Mouse (Mus musculus): ENCODE data around the gene Fbxo46. TPM values are rescaled to one million over a fixed set of nuclear protein-coding genes. Genes with fewer than 3 reads are reported as not detected.

The Fbxo46 gene
- total and polyA plus RNA-seq, 3 experiments: 10.1 to 13.7 TPM; not detected in 1

DNA sequence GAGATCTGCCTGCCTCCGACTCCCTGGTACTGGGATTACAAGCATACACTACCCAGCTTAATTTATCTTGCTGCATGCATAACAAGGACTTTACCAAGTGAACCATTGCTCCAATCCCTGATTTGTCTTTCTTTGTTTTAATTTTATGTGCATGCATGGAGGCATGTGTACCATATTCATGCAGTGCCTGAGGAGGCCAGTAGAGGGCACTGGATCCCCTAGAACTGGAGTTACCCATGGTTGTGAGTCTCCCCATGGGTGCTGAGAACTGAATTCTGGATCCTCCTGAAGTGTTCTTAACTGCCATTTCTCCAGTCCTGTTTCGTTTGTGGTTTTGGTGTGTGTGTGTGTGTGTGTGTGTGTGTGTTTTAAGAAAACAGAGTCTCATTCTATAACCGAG lies 47.3 kb downstream of the Fbxo46 start:
- no peak overlapping the region for H3K4me3 ChIP-seq (ENCODE audit: control insufficient read depth in 1 of 2, insufficient read depth in 1 of 2, low read depth in 2 of 2, low read length in 2 of 2)
- H3K27me3 ChIP-seq (ENCODE audit: control insufficient read depth in 1 of 2, insufficient read depth in 2 of 2, low read length in 2 of 2): no peaks in the 10 kb centered on the region
- H3K27ac ChIP-seq (ENCODE audit: control insufficient read depth, low read depth, low read length): no peak overlapping the region
- no peak overlapping the region for H3K9ac ChIP-seq (ENCODE audit: control insufficient read depth, low read depth, low read length, poor library complexity, severe bottlenecking)
- peaks cover 6 to 28% of the 10 kb centered on the region in 2 experiments; a peak in 3 of 4 replicates for H3K4me1 ChIP-seq (ENCODE audit: control insufficient read depth in 1 of 2, insufficient read depth in 2 of 2, low read length in 2 of 2)
- peak; percentile 55 for DNase-seq (ENCODE audit: low read depth, low spot score)
- no peaks in the 10 kb centered on the region for H3K79me2 ChIP-seq (ENCODE audit: control insufficient read depth, insufficient read depth, low read length, poor library complexity)
- no peaks in the 10 kb centered on the region for H3K9me3 ChIP-seq (replicated peaks; ENCODE audit: insufficient read depth, low read length)
- no peak for TF ChIP-seq ZMIZ1 (IDR thresholded peaks at IDR 0.05; ENCODE audit: low read depth, low read length)
- peak; percentile 50 to 63 (median 58) for TF ChIP-seq CTCF (IDR thresholded peaks at IDR 0.05 in 2 of 3, conservative IDR thresholded peaks at IDR 0.05 in 1 of 3; ENCODE audit: control insufficient read depth in 1 of 3, insufficient read depth in 1 of 3, low read depth in 2 of 3, low read length in 3 of 3, poor library complexity in 1 of 3, severe bottlenecking in 1 of 3)
- peak; percentile 25; the same call in 1 of the 2 replicates for TF ChIP-seq SMC3 (IDR thresholded peaks at IDR 0.05; ENCODE audit: low read depth, low read length)
- peak; percentile 19 for TF ChIP-seq RAD21 (IDR thresholded peaks at IDR 0.05; ENCODE audit: low read depth, low read length)
- TF ChIP-seq ZNF384 (IDR thresholded peaks at IDR 0.05; ENCODE audit: low read depth, low read length): no peak
- no peak for TF ChIP-seq GABPA (IDR thresholded peaks at IDR 0.05; ENCODE audit: low read depth, low read length)
- H3K36me3 ChIP-seq (ENCODE audit: control insufficient read depth in 1 of 2, insufficient read depth in 2 of 2, low read length in 2 of 2): peaks cover 0 to 9% of the 10 kb centered on the region in 2 experiments; a peak in 2 of 4 replicates

DNA sequence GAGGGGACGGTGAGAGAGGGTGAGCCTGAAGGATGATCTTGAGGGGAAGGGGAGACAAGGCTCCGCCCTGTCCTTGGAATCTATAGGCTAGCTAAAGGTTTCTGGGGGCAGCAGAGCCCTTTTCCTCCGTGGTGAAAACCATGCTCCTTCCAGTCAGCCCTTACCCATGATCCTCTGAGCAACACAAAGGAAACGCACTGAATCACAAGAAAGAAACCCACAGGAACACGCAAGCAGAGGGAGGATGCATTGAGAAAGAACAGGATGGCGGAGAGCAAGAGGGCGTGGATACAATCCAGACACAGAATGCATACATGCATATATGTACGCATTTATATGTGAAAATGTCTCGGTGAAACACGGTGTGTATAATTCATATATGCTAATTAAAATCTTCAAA lies 49.8 kb downstream of the Fbxo46 start:
- Histone ChIP-seq H3K79me2 (ENCODE audit: control insufficient read depth, insufficient read depth, low read length, poor library complexity) (no peaks in the 10 kb centered on the region), H3K4me3 (ENCODE audit: control insufficient read depth in 1 of 2, insufficient read depth in 1 of 2, low read depth in 2 of 2, low read length in 2 of 2) (no peak overlapping the region), H3K36me3 (ENCODE audit: control insufficient read depth in 1 of 2, insufficient read depth in 2 of 2, low read length in 2 of 2) (peaks cover 0 to 7% of the 10 kb centered on the region in 2 experiments; a peak in 2 of 4 replicates), H3K4me1 (ENCODE audit: control insufficient read depth in 1 of 2, insufficient read depth in 2 of 2, low read length in 2 of 2) (peaks cover 3 to 25% of the 10 kb centered on the region in 2 experiments; a peak in 3 of 4 replicates), H3K27ac (ENCODE audit: control insufficient read depth, low read depth, low read length) (no peak overlapping the region), H3K9ac (ENCODE audit: control insufficient read depth, low read depth, low read length, poor library complexity, severe bottlenecking) (no peak overlapping the region), H3K9me3 (replicated peaks; ENCODE audit: insufficient read depth, low read length) (no peaks in the 10 kb centered on the region), H3K27me3 (ENCODE audit: control insufficient read depth in 1 of 2, insufficient read depth in 2 of 2, low read length in 2 of 2) (no peaks in the 10 kb centered on the region)
- TF ChIP-seq MAZ (IDR thresholded peaks at IDR 0.05; ENCODE audit: low read depth, low read length): no peak
- TF ChIP-seq KAT2A (conservative IDR thresholded peaks at IDR 0.05; ENCODE audit: low read depth, low read length): no peak
- DNase-seq (ENCODE audit: low read depth, low spot score): no peak

DNA sequence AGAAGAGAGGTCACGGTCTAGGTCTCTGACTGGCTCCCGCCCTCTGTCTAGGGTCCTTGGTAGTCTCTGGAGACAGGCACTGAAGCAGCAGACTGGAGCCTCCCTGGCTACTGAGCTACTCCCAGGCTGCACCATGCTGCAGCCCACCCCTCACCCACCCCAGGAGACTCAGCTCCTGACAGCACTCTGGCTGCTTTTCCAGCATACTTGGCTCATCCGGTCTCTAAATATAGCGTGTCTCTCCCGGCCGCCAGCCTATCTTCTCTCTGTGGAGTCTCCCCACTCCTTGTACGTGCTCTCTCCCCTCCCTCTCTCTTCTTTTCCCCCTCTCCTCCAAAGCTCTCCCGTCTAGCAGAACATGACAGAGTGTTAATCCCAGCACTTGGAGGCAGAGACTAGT lies 50.5 kb downstream of the Fbxo46 start:
- DNase-seq (ENCODE audit: low read depth, low spot score): no peak
- TF ChIP-seq GABPA (IDR thresholded peaks at IDR 0.05; ENCODE audit: low read depth, low read length): no peak

GRCm38 (mm10) chr7:19171831-19172230 lies 52.2 kb downstream of the Fbxo46 start:
- no peak for DNase-seq (ENCODE audit: low read depth, low spot score)
- Histone ChIP-seq H3K27me3 (ENCODE audit: control insufficient read depth in 1 of 2, insufficient read depth in 2 of 2, low read length in 2 of 2) (no peaks in the 10 kb centered on the region), H3K9me3 (replicated peaks; ENCODE audit: insufficient read depth, low read length) (no peaks in the 10 kb centered on the region), H3K27ac (ENCODE audit: control insufficient read depth, low read depth, low read length) (no peak overlapping the region), H3K9ac (ENCODE audit: control insufficient read depth, low read depth, low read length, poor library complexity, severe bottlenecking) (no peak overlapping the region), H3K4me1 (ENCODE audit: control insufficient read depth in 1 of 2, insufficient read depth in 2 of 2, low read length in 2 of 2) (peaks cover 0 to 8% of the 10 kb centered on the region in 2 experiments; a peak in 1 of 4 replicates), H3K36me3 (ENCODE audit: control insufficient read depth in 1 of 2, insufficient read depth in 2 of 2, low read length in 2 of 2) (peaks cover 0 to 2% of the 10 kb centered on the region in 2 experiments; a peak in 1 of 4 replicates), H3K79me2 (ENCODE audit: control insufficient read depth, insufficient read depth, low read length, poor library complexity) (no peaks in the 10 kb centered on the region), H3K4me3 (ENCODE audit: control insufficient read depth in 1 of 2, insufficient read depth in 1 of 2, low read depth in 2 of 2, low read length in 2 of 2) (no peak overlapping the region)
- TF ChIP-seq MYB (IDR thresholded peaks at IDR 0.05; ENCODE audit: low read depth, low read length): no peak
- no peak for TF ChIP-seq BHLHE40 (IDR thresholded peaks at IDR 0.05; ENCODE audit: borderline replicate concordance, low read depth, low read length)
- no peak for TF ChIP-seq EP300 (IDR thresholded peaks at IDR 0.05; ENCODE audit: low read depth in 1 of 2, low read length in 2 of 2)
- TF ChIP-seq MXI1 (IDR thresholded peaks at IDR 0.05; ENCODE audit: low read depth, low read length): no peak
- TF ChIP-seq NRF1 (IDR thresholded peaks at IDR 0.05; ENCODE audit: insufficient read depth, low read depth, low read length, poor library complexity, severe bottlenecking): no peak
- TF ChIP-seq ELF1 (IDR thresholded peaks at IDR 0.05; ENCODE audit: low read depth, low read length): no peak
- TF ChIP-seq RAD21 (IDR thresholded peaks at IDR 0.05; ENCODE audit: low read depth, low read length): no peak
- no peak for TF ChIP-seq HCFC1 (IDR thresholded peaks at IDR 0.05; ENCODE audit: low read depth, low read length)
- TF ChIP-seq ZC3H11A (IDR thresholded peaks at IDR 0.05; ENCODE audit: low read depth, low read length): no peak
- TF ChIP-seq SMC3 (IDR thresholded peaks at IDR 0.05; ENCODE audit: low read depth, low read length): no peak
- no peak for TF ChIP-seq NELFE (IDR thresholded peaks at IDR 0.05; ENCODE audit: low read depth, low read length)
- no peak for TF ChIP-seq CHD1 (IDR thresholded peaks at IDR 0.05; ENCODE audit: low read depth, low read length)
- no peak for TF ChIP-seq MEF2A (IDR thresholded peaks at IDR 0.05; ENCODE audit: extremely low read depth, insufficient replicate concordance, low read depth, low read length, poor library complexity, severe bottlenecking)
- TF ChIP-seq GATA1 (IDR thresholded peaks at IDR 0.05; ENCODE audit: low read depth, low read length): no peak

More for the DNA sequence above, 50.5 kb downstream of the Fbxo46 start:
- H3K9ac ChIP-seq (ENCODE audit: control insufficient read depth, low read depth, low read length, poor library complexity, severe bottlenecking): no peak overlapping the region
- H3K27ac ChIP-seq (ENCODE audit: control insufficient read depth, low read depth, low read length): no peak overlapping the region
- peaks cover 0 to 7% of the 10 kb centered on the region in 2 experiments; a peak in 2 of 4 replicates for H3K36me3 ChIP-seq (ENCODE audit: control insufficient read depth in 1 of 2, insufficient read depth in 2 of 2, low read length in 2 of 2)
- H3K79me2 ChIP-seq (ENCODE audit: control insufficient read depth, insufficient read depth, low read length, poor library complexity): no peaks in the 10 kb centered on the region
- H3K9me3 ChIP-seq (replicated peaks; ENCODE audit: insufficient read depth, low read length): no peaks in the 10 kb centered on the region
- no peak overlapping the region for H3K4me3 ChIP-seq (ENCODE audit: control insufficient read depth in 1 of 2, insufficient read depth in 1 of 2, low read depth in 2 of 2, low read length in 2 of 2)
- no peaks in the 10 kb centered on the region for H3K27me3 ChIP-seq (ENCODE audit: control insufficient read depth in 1 of 2, insufficient read depth in 2 of 2, low read length in 2 of 2)
- peaks cover 3 to 19% of the 10 kb centered on the region in 2 experiments; a peak in 3 of 4 replicates for H3K4me1 ChIP-seq (ENCODE audit: control insufficient read depth in 1 of 2, insufficient read depth in 2 of 2, low read length in 2 of 2)
